Mouse (Mus musculus) left cerebral cortex, postnatal 25 days (tissue): ENCODE data around the gene Unc79. TPM values are rescaled to one million over a fixed set of nuclear protein-coding genes. Genes with fewer than 3 reads are reported as not detected.
A peak's percentile ranks its signal among the peaks of the same experiment; 100 is the strongest.

Experiments used
- DNase-seq, 2 experiments: peaks; one replicate each; pipeline ENCODE4 v3.0.0; 2022; ENCODE audit warnings: low spot score in 2 of 2, mixed read lengths in 1 of 2
- intact Hi-C: fragments of 180-260 bp; cut with DNase I; formaldehyde crosslinking; loops from one replicate; pipeline ENCODE4 v1.15.1; 2025
- total RNA-seq, 2 experiments: library from RNA; stranded (reverse); gene quantifications; 2 replicates each; pipeline ENCODE4 v1.2.3; 2021

Gene Unc79
- total RNA-seq = 10 to 100 TPM; 52.1 to 58.6 TPM

DNA sequence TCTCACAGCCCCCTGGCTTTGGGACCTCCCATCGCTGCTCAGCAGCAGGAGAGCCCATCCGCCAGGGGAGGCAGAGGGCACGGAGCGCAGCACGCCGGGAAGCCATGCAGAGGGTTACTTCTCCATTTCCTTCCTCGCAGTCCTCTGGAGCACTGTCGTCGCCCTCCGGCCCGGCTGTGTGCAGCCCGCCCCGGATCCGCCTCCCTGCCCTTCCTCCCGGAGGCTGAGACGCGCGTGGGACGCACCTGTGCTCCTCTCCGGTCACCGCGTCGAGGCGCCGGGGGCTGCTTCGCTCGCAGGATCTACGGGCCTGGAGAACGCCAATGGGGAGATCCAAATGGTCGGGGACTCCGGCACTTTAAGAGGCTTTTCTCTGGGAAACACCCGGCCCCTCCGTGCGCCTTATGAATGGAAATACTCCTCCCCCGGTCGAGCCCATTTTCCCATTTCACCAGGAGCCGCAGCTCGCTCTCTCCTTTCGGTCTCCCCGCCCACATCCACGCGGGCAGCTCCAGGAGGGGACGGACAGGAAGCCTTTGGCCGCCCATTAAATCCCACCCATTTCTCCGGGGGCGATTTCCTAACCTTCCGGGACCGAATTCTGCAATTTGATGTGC is at the start of gene Unc79:
TSS of gene Unc79 (plus strand) at position 82 of the 617 bp plus-strand sequence.
- intact Hi-C loops = loop anchor here (2.0 to 5.0 kb wide), 3 partner anchors 62 to 113 kb away; partner anchors contain the start of gene Btbd7
- DNase-seq = peak; percentile 88 to 95

DNA sequence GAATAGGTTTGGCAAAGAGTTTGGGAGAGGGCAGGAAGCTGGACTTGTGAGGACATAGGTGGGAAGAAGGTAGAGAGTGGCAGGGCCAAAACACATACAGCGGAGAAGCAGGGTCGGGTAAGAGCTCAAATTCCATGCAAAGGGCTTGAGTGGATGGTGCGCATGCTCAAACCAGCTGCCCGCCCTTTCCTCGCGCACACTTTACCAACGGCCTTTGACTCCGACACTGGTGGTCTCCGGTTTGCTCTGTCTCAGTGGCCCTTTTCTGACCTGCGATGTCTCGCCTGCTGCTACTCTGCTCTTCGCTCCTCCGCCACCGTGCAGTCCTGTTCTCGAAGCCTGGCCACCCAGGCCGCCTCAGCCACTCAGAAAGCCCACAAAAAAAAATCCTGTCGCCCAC is 49.6 kb upstream of the Unc79 start, which contains the start of gene Cox8c:
TSS of gene Cox8c (plus strand) at position 226 of the 400 bp plus-strand sequence.
- no peak for DNase-seq
- intact Hi-C loops = loop anchor here (5.0 kb wide), 1 partner anchor 33 kb away; no protein-coding TSS in a partner anchor

DNA sequence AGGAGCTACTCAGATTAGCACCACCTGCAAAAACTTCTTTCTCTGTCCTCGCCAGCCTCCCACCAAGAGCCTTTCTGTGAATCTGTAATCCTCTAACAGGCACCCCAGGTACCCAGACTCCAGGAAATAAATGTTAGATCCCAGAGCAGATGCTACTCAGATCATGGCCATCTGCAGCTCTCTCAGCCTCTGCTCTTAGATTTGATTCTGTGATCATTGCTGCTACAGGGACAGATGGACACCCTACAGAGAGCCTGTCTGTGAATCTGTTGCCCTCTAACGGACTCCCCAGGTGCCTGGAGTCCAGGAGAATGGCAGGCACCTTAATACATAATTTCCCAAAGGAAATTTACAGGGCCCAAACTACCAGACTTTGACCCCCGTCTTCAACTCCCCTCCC is 40.5 kb upstream of the Unc79 start:
- intact Hi-C loops = loop anchor here (5.0 kb wide), 1 partner anchor 34 kb away; no protein-coding TSS in a partner anchor

DNA sequence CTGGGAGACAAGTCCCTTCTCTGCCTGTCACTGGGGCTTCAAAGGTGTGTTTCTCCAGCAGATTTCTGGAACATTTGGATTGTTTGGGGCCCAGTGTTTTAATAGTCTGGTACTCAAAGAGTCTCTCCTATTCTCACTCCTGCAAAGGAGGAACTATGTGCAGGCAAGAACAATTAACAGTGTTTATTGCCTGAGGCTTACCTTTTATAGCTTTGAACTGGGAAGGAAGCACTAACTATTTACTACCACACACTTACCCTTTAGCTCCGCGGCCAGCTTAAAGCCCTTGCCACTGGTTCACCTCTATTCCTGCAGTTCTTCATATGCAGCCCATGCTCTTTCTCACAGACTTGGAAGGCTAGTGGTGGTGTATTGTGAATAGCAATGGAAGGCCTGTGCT is 32.6 kb upstream of the Unc79 start:
- intact Hi-C loops = no loop called here
- DNase-seq = no peak

More for the DNA sequence above, 40.5 kb upstream of the Unc79 start:
- DNase-seq = no peak

DNA sequence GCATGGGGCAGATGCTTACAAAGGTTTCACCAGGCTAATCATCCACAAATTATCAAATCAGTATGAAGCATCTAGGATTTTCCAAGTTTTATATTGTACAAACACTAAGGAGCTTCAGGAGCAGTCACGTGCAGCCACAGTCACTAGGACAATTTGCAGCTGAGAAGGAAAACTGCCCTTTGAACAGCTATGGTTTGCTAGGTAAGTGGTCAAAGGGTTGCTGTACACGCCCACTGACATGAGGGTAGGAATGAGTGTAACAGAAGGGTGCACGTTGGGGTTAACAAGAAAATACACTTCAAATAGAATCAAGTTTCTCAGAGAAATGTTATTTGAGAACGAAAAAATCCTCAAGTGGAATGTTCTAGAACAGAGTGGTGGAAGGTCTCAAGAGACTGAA is 18.9 kb upstream of the Unc79 start:
- no peak for DNase-seq
- intact Hi-C loops = loop anchor here (5.0 kb wide), 1 partner anchor 32 kb away; the partner anchor contains the start of gene Cox8c

DNA sequence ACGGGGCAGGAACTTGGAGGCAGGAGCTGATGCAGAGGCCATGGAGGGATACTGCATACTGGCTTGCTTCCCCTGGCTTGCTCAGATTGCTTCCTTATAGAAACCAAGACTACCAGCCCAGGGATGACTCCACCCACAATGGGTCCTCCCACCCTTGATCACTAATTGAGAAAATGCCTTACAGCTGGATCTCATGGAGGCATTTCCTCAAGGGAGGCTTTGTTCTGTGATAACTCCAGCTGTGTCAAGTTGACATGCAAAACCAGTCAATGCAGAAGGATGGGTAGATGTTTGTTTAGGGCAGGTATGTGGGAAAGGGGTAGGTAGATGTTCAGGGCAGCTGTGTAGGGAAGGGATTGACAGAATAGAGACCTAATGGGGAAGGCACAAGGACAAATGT is 18.3 kb upstream of the Unc79 start:
- intact Hi-C loops = loop anchor here (5.0 kb wide), 1 partner anchor 33 kb away; the partner anchor contains the start of gene Cox8c
- DNase-seq = no peak

DNA sequence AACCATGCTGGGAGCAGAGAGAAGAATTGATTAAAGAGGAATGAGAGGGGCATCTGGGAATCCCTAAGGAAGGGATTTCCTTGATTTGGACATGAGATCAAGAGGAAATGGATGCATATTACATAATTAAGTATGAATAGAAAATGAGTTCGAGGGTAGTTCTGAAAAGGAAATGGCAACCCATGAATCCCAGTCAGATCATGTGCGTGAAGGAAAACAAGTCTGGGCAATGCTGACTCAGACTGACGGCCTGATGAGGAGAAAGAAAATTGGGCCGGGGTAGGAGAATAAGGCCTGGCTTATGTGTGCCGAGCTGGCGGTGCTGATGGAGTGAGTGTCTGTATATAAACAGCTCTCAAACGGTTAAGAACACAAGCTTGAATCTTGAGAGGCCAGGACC is 17.9 kb upstream of the Unc79 start:
- DNase-seq = no peak
- intact Hi-C loops = loop anchor here (5.0 kb wide), 1 partner anchor 33 kb away; the partner anchor contains the start of gene Cox8c

DNA sequence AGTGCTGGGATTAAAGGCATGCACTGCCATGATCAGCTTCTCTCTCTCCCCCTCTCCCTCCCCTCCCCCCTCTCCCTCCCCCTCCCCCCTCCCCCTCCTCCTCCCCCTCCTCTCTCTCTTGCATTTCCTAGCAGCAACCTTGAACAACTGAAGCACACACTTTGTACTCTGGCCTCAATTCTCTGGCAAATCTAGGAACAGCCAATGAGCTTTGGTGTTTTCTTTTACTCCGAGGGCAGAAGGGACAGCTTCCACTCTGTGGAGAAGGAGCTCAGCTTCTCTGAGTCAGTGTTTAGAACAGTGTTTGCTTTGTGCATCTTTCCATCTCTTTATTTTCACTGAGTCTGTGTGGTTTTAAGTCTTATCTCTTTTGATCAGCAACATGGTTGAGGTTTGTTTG is 12.8 kb upstream of the Unc79 start:
- intact Hi-C loops = no loop called here
- DNase-seq = no peak

DNA sequence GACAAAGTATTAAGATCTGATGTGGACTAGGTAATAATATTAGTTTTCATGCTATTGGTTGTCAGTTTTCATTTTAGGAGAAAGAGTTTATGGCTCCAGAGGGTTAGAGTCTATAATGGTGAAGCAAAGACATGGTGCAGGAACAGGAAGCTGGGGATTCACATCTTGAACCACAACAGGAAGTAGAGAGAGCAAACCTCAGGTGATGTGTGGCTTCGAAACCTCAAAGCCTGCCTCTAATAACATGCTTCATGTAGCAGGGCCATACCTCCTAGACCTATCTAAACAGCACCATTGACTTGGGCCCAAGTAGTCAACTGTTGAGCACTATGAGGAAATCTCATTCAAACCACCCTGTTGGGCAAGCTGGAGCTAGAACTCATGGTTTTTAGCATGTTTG is 3.1 kb upstream of the Unc79 start:
- DNase-seq = no peak
- intact Hi-C loops = loop anchor here (5.0 kb wide), 1 partner anchor 117 kb away; no protein-coding TSS in a partner anchor

DNA sequence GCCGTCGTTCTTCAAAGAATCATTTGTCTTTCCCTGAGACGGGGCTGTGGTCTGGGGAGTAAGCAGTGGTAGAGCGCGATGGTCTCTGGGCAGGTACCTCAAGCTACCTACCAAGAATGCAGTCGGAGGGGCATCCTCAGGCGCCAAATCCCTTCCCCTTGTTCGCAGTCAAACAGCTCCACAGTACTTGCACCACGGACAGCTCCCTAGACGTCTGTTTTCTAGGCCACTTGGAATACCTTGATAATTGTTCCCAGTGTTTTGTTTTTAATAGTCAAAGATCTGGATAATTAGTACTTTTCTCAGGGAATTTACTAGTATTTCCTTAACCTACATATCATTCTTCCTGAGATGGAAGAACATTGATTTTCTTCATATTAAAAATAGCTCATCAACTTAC is 833 bp upstream of the Unc79 start:
- intact Hi-C loops = loop anchor here (2.0 to 5.0 kb wide), 3 partner anchors 61 to 114 kb away; partner anchors contain the start of gene Btbd7
- DNase-seq = no peak

DNA sequence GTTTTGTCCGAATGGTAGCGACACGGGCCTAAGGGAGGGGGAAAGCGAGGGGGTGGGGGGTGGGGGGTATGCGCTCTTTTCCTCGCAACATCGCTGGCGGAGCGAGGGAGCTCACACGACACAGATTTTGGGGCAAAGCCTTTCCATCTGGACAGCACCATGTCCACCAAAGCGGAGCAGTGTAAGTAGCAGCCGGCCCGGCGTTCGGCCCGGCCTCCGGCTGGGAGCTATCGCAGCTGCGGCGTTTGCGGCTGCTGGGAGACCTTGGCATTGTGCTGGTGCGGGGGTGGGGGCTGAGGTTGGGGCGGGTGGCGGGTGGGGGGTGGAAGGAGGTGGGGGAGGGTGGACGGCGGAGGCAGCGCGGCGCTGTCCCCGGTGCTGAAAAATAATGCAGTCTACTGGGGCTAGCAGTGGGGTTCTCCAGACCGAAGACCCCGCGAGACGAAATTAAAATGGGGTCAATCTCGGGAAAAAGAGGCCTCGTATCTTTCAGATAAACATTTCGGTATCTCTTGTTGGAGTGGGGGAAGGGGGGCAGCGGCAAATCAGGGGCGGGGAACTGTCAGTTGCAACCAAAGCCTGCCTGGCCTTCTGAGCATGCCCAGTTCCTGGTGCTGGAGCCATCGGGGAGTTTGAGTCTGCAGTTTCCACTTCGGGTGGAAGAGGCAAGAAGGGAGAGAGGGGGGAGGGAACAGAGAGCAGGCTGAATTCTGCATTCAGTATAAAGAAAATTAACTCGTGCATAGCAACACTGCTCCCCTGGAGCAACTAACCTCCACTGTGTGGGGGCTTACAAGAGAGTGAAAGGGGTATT is 943 bp downstream of the Unc79 start:
- intact Hi-C loops = loop anchor here (2.0 to 5.0 kb wide), 3 partner anchors 63 to 113 kb away; partner anchors contain the start of gene Btbd7
- peak; percentile 72 to 90 for DNase-seq

DNA sequence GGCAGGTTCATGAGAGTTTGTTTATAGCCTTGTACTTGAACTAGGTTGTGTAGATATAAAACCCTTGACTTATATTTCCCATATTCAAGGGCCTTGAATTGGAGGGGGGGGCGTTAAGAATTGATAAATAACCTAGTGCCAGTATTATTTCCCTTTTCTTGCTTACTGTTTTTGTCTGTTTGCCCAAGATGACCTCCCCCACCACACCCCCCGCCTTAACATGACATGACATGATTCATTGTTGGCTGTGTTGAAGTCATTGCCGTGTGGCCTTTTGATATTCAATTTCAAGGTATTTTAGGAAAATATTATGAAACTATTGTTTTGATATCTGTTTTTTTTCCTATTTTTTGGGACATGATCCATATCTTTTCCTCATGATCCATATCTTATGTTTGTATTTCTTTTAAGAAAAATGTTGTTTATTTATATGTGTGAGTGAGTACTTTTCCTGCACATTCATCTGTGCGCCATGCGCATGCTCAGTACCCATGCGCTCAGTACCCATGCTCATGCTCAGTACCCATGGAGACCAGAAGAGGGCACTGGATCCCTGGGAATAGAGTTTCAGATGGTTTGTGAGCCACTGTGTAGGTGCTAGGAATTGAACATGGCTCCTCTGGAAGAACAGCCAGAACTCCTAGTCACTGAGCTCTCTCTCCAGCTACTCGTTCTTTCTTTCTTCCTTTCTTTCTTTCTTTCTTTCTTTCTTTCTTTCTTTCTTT is 11.6 kb downstream of the Unc79 start:
- DNase-seq = no peak
- intact Hi-C loops = no loop called here

DNA sequence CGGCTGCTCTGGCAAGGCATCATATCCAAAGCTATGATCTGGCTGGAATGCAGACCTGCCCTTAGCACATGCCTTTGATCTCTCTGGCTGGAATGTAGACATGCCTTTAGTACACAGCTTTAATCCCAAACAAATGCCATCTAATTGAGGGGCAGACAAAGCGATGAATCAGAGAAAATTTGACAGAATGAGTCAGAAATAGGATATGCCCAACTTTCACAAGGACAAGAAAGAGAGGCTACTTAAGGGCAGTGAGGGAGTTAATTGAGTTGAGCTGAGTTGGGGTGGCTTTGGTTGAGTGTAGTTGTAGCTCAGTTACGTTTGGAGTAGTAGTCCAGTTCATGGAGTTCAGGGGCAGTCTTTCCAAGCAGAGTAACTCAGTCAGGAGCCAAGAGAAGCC is 12.4 kb downstream of the Unc79 start:
- no peak for DNase-seq
- intact Hi-C loops = no loop called here

DNA sequence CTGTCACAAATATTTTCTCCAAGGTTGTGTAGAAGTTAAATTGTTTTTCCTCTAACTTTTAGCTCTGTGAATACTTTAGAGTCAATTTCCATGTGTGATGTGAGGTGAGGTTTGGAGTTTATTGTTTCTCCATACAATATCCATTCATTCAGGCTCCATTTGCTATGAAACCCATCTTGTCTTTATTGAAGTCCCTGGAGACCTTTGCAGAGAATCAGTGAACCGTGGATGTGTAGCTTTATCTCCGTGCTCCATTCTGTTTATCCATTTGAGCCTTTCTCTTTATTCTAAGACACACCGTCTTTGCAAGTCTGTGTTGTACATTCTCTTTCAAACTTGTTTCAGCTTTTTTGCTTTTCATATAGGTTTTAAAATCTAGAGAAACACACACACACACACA is 15.8 kb downstream of the Unc79 start:
- intact Hi-C loops = no loop called here

DNA sequence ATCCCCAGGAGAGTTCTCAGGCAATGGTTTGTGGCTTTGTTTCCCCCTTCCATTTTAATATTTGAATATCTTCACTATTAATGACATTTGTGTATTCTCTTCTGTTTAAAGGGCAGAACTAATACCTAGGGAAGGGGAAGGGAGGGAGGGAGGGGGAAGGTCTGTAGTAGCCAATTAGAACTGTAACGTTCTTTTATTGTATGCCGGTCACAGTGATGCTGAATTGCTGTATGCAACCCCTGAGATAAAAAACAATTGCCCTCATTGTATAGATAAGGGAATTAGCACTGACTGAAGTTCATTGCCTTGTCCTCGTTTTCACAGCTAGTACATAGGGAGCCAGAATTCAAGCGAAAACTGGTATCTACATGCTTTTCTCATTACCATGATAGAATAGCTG is 31.9 kb downstream of the Unc79 start:
- no peak for DNase-seq
- intact Hi-C loops = no loop called here

More for the DNA sequence above, 15.8 kb downstream of the Unc79 start:
- no peak for DNase-seq

DNA sequence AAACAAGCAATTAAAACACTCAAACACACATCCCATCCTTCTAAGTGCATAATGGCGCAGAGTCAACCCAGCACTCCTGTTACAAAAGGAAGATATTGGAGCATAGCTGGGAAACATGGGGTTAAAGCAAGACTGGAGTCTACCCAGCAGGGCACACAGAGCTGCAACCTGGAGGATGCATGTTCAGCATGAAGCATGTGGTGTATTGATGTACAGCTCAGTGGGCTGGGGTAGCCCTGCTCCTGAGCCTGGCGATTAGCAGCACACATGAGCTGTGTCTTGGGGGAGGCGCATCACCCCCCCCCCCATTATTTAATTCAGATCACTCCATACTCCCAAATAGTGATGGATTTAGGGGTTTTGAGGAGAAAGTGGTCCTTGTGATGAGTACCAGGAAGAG is 32.9 kb downstream of the Unc79 start:
- intact Hi-C loops = no loop called here
- DNase-seq = no peak

DNA sequence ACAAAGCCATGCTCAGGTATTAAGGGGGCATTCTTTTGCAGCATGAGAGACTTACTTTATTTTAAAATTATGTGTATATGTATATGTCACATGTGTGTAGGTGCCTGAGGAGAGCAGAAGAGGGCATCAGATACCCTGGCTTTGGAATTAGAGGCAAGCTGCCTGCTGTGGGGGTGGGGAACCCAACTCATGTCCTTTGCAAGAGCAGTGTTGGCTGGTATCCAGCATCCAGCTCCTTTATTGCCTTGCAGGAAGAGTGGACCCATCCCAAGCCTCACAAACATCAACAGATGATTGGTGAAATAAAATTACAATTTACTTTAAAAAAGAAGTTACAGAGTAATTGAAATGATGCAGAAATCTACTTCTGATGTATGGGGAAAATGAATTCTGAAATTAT is 36.7 kb downstream of the Unc79 start:
- DNase-seq = no peak
- intact Hi-C loops = no loop called here

DNA sequence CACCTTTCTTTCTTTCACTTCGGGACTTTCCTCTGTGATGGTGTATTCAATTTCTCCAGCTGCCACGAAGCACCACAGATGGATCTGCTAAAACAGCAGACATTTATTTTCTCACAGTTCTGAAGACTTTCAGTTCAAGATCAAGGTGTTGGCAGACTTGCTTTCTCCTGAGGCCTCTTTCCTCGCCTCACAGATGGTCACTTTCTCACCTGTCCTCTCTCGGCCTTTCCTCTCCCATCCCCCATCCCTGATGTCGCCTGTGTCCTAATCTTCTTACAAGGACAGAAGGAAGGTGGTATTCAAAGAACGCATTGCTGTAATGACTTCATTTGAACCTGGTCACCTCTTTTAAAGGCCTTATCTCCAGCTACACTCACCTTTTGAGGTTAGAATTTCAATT is 39.1 kb downstream of the Unc79 start:
- intact Hi-C loops = no loop called here
- peak in 1 of 2 experiments; percentile 23 for DNase-seq

DNA sequence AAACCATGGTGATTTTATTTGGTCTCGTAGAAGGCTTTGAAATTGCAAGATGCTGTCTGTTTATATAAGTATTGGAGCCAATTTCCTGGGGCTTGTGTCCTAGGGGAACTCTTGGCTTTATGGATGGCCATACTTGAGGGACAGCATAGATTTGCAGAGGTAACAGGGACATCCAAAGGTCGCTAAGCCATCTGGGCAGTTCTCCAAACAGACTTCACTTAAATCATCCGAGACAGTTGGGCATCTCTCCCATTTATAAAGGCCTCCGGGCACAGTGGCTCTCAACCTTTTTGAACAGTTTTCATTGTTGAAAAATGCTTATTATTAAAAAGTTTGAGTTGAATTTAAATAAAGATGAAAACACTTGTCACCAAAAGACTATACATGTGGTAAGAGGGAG is 59.8 kb downstream of the Unc79 start:
- intact Hi-C loops = no loop called here
- no peak for DNase-seq

DNA sequence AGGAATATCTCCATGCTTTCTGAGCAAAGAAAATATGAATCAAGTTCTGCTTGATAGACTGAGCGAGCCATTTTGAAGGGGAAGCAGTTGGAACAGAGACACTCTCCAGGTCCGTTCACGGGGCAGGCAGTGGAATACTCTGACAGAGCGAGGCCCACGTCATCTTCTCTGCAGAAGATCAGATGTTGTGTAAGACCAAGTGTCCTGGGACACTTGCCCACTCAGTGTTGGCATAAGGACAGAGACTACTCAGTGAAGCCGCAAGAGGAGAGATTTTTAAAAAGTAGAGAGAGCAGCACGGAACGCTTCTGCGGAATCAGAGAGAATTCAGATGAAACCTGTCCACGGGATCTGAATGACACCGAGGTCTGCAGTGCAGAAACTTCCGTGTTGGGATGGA is 69.5 kb downstream of the Unc79 start:
- DNase-seq = no peak
- intact Hi-C loops = no loop called here
